Mouse (Mus musculus) midbrain, embryonic 16.5 days (tissue): ENCODE data around the gene Bckdk. TPM values are rescaled to one million over a fixed set of nuclear protein-coding genes. Genes with fewer than 3 reads are reported as not detected.

Experiments used
- ATAC-seq: fragments of 200-750 bp; cut with Nextera tagmentation; 2 replicates; pipeline ENCODE4 v1.8.0; 2017; ENCODE audit warnings: moderate TSS enrichment
- H3K27ac ChIP-seq: fragments of 300-500 bp; sonication (generic); 2 replicates; pipeline ENCODE4 v1.5.1; 2014; ENCODE audit warnings: mild to moderate bottlenecking, low read length, mixed read lengths
- H3K27me3 ChIP-seq: fragments of 300-500 bp; sonication (generic); 2 replicates; pipeline ENCODE4 v1.6.1; 2014; ENCODE audit warnings: low read depth, low read length, mixed read lengths; ENCODE audit not compliant: control insufficient read depth, insufficient read depth
- H3K36me3 ChIP-seq: fragments of 300-500 bp; sonication (generic); 2 replicates; pipeline ENCODE4 v1.6.1; 2014; ENCODE audit warnings: mild to moderate bottlenecking, low read length, moderate library complexity, mixed read lengths; ENCODE audit not compliant: control insufficient read depth, insufficient read depth
- H3K4me1 ChIP-seq: fragments of 300-500 bp; sonication (generic); 2 replicates; pipeline ENCODE4 v1.6.1; 2014; ENCODE audit warnings: mild to moderate bottlenecking, low read length, mixed read lengths; ENCODE audit not compliant: control insufficient read depth, insufficient read depth
- H3K4me2 ChIP-seq: fragments of 300-500 bp; sonication (generic); 2 replicates; pipeline ENCODE4 v1.6.1; 2014; ENCODE audit warnings: mild to moderate bottlenecking, low read length, mixed read lengths
- H3K4me3 ChIP-seq: fragments of 300-500 bp; sonication (generic); 2 replicates; pipeline ENCODE4 v1.5.1; 2014; ENCODE audit warnings: low read depth, mild to moderate bottlenecking, low read length, moderate library complexity, mixed read lengths
- H3K9ac ChIP-seq: fragments of 300-500 bp; sonication (generic); 2 replicates; pipeline ENCODE4 v1.6.1; 2014; ENCODE audit warnings: low read depth, low read length, mixed read lengths
- H3K9me3 ChIP-seq: fragments of 300-500 bp; sonication (generic); replicated peaks from 2 replicates; pipeline ENCODE4 v1.6.1; 2014; ENCODE audit warnings: mild to moderate bottlenecking, low read length, mixed read lengths; ENCODE audit not compliant: control insufficient read depth, poor library complexity, severe bottlenecking
- WGBS: fragments of 180-500 bp; shearing (Covaris S2); extraction: QIAGEN DNeasy Blood & Tissue Kit; methylation state at CpG from one replicate; pipeline ENCODE4 v1.1.7; 2014; 5-methylcytosine and 5-hydroxymethylcytosine counted together
- polyA plus RNA-seq: library from polyadenylated mRNA; unstranded; fragments of >200 nt; fragmentation: Nextera tagmentation; extraction: Ambion mirVana; gene quantifications from 2 replicates; pipeline ENCODE4 v1.2.1, GENCODE M21; 2015

The Bckdk gene
- polyA plus RNA-seq, 1 experiment from 2014 or later: 67.1 TPM

DNA sequence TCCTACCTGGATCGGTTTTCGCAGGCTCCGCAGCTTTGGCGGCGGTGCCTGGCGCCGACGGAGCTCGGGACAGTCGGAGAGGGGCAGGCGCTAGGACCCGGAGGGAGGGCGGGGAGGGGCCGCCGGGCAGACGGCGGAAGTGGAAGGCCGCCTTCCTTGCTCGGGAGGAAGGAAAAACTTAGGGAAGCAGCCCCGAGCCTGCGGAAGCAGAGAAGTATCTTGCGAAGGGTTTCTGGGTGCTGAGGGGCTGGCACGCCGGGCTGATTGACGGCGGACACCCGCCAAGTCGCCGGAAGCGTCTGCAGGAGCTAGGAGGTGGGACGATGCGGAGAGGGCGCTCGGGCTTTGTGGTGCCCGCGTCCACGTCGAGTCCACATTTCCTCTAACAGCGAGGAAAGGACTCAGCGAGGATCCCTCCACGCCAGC, 27.8 kb upstream of the Bckdk start, which contains the start of gene Zfp646:
Gene Zfp646 (plus strand): TSS at position 181 of the 426 bp plus-strand sequence.
- H3K4me3 ChIP-seq: peak within 1 kb of the TSS; percentile 74
- H3K4me1 ChIP-seq: peaks cover 25% of the 10 kb centered on the region
- H3K36me3 ChIP-seq: peaks cover 20% of the 10 kb centered on the region
- H3K9me3 ChIP-seq: no peaks in the 10 kb centered on the region
- peak within 1 kb of the TSS; percentile 67 for H3K4me2 ChIP-seq
- peak; percentile 93 for ATAC-seq
- H3K27me3 ChIP-seq: no peaks in the 10 kb centered on the region
- H3K27ac ChIP-seq: peak within 1 kb of the TSS; percentile 100
- WGBS: under 1% methylated on average over 41 of the region's 41 CpGs
- H3K9ac ChIP-seq: peak within 1 kb of the TSS; percentile 97

DNA sequence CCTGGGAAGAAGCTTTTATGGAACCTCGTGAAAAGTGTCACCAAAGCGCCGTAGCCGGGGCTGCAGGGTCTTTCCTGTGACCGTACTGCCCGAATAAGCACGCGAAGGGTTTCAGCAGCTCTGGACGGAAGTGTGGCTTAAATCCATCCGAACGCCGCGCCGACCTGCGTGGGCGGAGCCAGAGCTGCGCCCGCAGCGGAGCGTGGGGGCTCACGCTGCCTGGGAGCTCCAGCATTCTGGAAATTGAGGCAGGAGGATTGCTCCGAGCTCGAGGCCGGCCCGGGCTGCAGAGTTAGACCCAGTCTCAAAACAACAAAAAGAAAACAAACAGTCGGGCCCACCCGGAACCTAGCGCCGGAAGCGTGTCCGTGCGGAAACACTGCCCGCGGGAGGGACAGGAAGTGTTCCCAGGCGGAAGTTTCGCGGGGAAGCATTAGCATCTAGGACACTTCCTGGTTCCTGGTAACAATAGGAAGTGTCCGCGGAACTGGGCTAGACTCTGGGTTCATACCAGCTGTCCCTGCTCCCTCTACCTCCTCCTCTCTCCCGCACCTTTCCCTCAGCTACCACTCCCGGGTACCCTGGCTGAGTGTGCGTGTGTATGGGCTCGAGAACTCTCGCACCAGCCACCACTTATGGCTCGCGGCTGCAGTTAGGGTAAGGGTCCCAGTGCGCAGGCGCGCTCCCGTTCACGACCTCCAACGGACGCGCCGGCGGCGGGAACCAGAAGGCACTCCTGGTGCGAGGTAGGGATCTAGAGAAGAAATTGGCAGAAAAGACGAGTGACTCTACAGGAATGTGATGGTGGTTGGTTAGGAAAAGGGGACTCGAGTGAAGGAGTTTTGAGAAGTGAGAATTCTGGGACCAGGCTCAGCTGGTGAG, 27.2 kb upstream of the Bckdk start, which contains the start of gene Zfp668:
Gene Zfp668 (minus strand): TSS at position 362 of the 882 bp plus-strand sequence.
- Histone ChIP-seq H3K4me3 (peak within 1 kb of the TSS; percentile 74), H3K9ac (peak within 1 kb of the TSS; percentile 97), H3K4me2 (peak within 1 kb of the TSS; percentile 67), H3K4me1 (peaks cover 25% of the 10 kb centered on the region), H3K27me3 (no peaks in the 10 kb centered on the region), H3K36me3 (peaks cover 26% of the 10 kb centered on the region), H3K9me3 (no peaks in the 10 kb centered on the region), H3K27ac (peak within 1 kb of the TSS; percentile 100)
- ATAC-seq: peak; percentile 72
- under 1% methylated on average over 60 of the region's 60 CpGs for WGBS

DNA sequence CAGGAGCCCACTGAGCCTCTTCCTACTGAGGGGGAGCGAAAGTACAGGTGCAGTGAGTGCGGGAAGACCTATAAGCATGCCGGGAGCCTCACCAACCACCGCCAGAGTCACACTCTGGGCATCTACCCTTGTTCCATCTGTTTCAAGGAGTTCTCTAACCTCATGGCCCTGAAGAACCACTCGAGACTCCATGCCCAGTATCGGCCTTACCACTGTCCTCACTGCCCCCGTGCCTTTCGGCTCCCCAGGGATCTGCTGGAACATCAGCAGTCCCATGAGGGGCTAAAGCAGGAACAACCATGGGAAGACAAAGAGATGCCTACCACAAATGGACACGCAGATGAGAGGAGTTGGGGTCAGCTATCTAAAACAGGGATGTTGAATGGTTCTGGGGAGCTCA, 24.6 kb upstream of the Bckdk start:
- peaks cover 18% of the 10 kb centered on the region for H3K4me1 ChIP-seq
- H3K27me3 ChIP-seq: no peaks in the 10 kb centered on the region
- ATAC-seq: no peak
- no peak overlapping the region for H3K4me3 ChIP-seq
- H3K27ac ChIP-seq: no peak overlapping the region
- H3K36me3 ChIP-seq: peaks cover 50% of the 10 kb centered on the region
- no peak overlapping the region for H3K4me2 ChIP-seq
- WGBS: 96% methylated on average over 9 of the region's 9 CpGs
- no peaks in the 10 kb centered on the region for H3K9me3 ChIP-seq
- H3K9ac ChIP-seq: no peak overlapping the region

DNA sequence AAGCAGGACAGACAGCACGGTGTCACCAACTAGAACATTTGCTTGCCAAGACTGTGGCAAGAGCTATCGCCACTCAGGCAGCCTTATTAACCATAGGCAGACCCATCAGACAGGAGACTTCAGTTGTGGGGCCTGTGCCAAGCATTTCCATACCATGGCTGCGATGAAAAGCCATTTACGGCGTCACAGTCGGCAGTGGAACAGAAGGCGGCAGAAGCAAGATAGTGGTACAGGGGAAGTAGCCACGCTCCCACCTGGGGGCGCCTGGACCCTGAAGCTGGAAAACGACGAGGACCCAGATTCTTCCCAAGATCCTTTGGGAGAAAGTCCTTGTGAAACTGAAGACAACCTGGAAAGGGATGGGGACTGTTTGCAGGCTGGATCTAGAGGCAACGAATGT, 23.5 kb upstream of the Bckdk start:
- H3K4me3 ChIP-seq: no peak overlapping the region
- no peak overlapping the region for H3K9ac ChIP-seq
- H3K9me3 ChIP-seq: no peaks in the 10 kb centered on the region
- peaks cover 18% of the 10 kb centered on the region for H3K4me1 ChIP-seq
- no peaks in the 10 kb centered on the region for H3K27me3 ChIP-seq
- no peak for ATAC-seq
- no peak overlapping the region for H3K4me2 ChIP-seq
- no peak overlapping the region for H3K27ac ChIP-seq
- WGBS: 87% methylated on average over 12 of the region's 12 CpGs
- peaks cover 58% of the 10 kb centered on the region for H3K36me3 ChIP-seq

DNA sequence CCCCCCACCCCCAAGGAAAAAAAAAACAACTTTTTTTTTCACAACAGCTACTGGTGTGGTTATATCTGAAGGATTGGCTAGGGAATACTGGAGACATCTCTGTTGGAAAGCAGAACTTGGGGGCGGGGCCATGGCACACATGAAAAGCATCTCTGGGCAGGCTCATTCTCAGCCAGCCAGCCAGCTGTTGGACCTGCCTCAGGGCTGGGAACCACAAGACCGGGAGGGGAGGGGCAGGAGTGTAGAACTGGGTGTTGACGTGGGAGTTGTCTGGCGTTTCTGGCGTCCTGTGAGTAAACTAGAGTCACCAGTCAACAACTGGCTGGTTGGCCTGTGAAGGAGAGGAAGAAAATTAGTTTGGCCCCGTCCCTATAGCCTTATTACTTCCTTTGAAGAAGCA, 17.9 kb upstream of the Bckdk start:
- Histone ChIP-seq H3K4me3 (no peak overlapping the region), H3K9ac (no peak overlapping the region), H3K27me3 (no peaks in the 10 kb centered on the region), H3K4me2 (no peak overlapping the region), H3K9me3 (no peaks in the 10 kb centered on the region), H3K4me1 (peaks cover 9% of the 10 kb centered on the region), H3K36me3 (peaks cover 66% of the 10 kb centered on the region), H3K27ac (no peak overlapping the region)
- ATAC-seq: no peak
- 70% methylated on average over 6 of the region's 6 CpGs for WGBS

DNA sequence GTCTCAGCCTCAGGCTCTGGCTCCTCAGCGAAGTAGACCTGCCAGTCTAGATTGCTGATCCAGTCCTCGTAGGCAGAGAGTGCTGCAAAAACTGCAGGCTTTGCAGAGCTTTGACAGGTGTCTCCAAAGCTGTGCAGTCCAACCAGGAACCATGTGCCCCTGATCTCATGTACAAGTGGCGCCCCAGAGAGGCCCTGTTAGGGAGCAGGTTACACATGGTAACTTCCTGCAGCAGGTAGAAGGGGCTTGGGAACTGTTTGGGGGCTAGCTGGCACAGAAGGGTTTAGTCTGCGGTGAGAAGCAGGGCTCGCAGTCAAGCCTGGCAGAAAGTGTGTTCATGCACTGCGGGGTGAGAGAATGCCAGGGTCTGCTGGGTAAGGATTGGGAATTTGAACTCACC, 17.3 kb upstream of the Bckdk start:
- Histone ChIP-seq H3K9me3 (no peaks in the 10 kb centered on the region), H3K36me3 (peaks cover 60% of the 10 kb centered on the region), H3K27ac (no peak overlapping the region), H3K4me2 (no peak overlapping the region), H3K4me1 (peaks cover 9% of the 10 kb centered on the region), H3K27me3 (no peaks in the 10 kb centered on the region), H3K4me3 (no peak overlapping the region), H3K9ac (no peak overlapping the region)
- ATAC-seq: no peak
- 95% methylated on average over 6 of the region's 6 CpGs for WGBS

DNA sequence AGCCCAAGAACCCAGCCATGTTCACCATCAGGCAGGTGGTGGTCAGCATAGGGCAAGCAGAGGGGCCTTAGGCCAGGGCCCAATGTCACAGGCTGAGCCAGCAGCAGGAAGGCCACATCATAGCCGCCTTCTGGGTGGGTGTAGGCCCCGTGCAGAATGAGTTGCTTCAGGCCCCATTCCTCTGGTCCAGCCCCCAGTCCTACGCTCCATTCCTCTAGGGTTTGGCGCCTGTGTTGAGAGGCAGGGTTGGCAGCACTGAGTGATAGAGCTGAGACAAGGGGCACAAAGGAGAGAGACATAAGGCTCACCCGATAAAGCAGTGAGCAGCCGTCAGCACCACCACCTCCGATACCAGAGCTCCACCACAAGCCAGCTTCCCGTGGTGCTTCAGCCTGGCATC, 16.7 kb upstream of the Bckdk start:
- 88% methylated on average over 8 of the region's 8 CpGs for WGBS
- no peak overlapping the region for H3K27ac ChIP-seq
- H3K27me3 ChIP-seq: no peaks in the 10 kb centered on the region
- no peaks in the 10 kb centered on the region for H3K9me3 ChIP-seq
- peaks cover 57% of the 10 kb centered on the region for H3K36me3 ChIP-seq
- no peak overlapping the region for H3K4me2 ChIP-seq
- no peak overlapping the region for H3K9ac ChIP-seq
- ATAC-seq: no peak
- H3K4me1 ChIP-seq: peaks cover 9% of the 10 kb centered on the region
- H3K4me3 ChIP-seq: no peak overlapping the region

DNA sequence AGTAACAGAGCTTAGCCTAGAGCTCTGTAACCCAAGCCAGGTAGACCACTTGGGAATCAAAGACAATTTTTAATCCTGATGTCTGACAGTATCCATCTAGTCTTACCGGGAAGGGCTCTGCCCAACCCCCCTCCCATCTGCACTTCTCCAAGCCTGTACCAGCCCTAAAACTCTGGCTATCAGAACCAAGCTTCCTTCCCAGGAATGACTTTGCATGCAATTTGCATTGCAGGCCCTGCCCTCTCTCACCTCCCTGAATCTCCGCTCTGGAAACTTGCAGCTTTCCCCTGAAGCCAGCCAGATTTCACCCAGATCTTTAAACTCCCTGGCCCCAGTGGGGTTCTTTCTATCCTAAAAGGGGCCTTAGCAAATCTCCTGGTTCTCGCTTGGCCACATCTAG, 16.1 kb upstream of the Bckdk start:
- ATAC-seq: no peak
- H3K9me3 ChIP-seq: no peaks in the 10 kb centered on the region
- H3K9ac ChIP-seq: no peak overlapping the region
- no peaks in the 10 kb centered on the region for H3K27me3 ChIP-seq
- H3K36me3 ChIP-seq: peaks cover 52% of the 10 kb centered on the region
- WGBS: 80% methylated on average over 3 of the region's 3 CpGs
- H3K4me2 ChIP-seq: no peak overlapping the region
- H3K4me3 ChIP-seq: no peak overlapping the region
- H3K4me1 ChIP-seq: peaks cover 9% of the 10 kb centered on the region
- H3K27ac ChIP-seq: no peak overlapping the region

DNA sequence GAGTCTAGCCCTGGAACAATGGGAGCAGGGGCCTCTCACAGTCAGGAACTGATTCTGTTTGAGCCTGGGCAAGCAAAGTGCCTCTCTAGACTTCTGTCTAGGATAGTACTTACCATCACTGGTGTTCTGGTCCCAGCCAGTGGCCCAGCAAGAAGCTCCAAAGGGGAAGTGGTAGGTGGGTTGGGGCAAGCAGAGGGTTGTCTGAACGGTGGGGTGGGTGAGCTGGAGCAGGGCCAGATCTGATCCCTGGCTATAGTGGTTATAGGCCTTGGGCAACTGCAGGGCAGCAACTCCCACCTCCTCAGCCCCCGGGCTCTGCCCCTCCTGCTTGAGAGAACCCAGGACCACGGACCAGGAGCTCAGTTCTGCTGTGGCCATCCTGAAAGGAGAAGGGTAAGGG, 15.1 kb upstream of the Bckdk start:
- Histone ChIP-seq H3K27ac (no peak overlapping the region), H3K4me1 (peaks cover 8% of the 10 kb centered on the region), H3K27me3 (no peaks in the 10 kb centered on the region), H3K9me3 (no peaks in the 10 kb centered on the region), H3K4me2 (no peak overlapping the region), H3K4me3 (no peak overlapping the region), H3K9ac (no peak overlapping the region), H3K36me3 (peaks cover 50% of the 10 kb centered on the region)
- WGBS: 79% methylated on average over 3 of the region's 3 CpGs
- ATAC-seq: no peak
